Mouse (Mus musculus) thymus, postnatal 4 days (tissue): Measurements from ENCODE around the gene Ech1.

Source experiments
- DNase-seq: peaks from one replicate; pipeline ENCODE4 v3.0.0; 2021

The Ech1 gene

GRCm38 (mm10) chr7:28820358-28821260, 4.4 kb upstream of the Ech1 start:
- DNase-seq = no peak

GRCm38 (mm10) chr7:28821261-28821831, 3.7 kb upstream of the Ech1 start:
- DNase-seq = no peak

GRCm38 (mm10) chr7:28822556-28822955, 2.5 kb upstream of the Ech1 start:
- no peak for DNase-seq

GRCm38 (mm10) chr7:28822993-28823903, 1.8 kb upstream of the Ech1 start:
- DNase-seq = no peak

- no peak for DNase-seq
Measured at GRCm38 (mm10) chr7:28823932-28824331, 1.1 kb upstream of the Ech1 start.

GRCm38 (mm10) chr7:28825686-28826401, 827 bp downstream of the Ech1 start:
- DNase-seq = peak; percentile 73

GRCm38 (mm10) chr7:28826402-28826772, 1.4 kb downstream of the Ech1 start:
- DNase-seq = no peak

GRCm38 (mm10) chr7:28827338-28827737, 2.3 kb downstream of the Ech1 start:
- DNase-seq = no peak

GRCm38 (mm10) chr7:28829821-28830220, 4.8 kb downstream of the Ech1 start:
- no peak for DNase-seq

GRCm38 (mm10) chr7:28830981-28831380, 6.0 kb downstream of the Ech1 start:
- no peak for DNase-seq

- no peak for DNase-seq
Measured at GRCm38 (mm10) chr7:28831411-28832125, 6.6 kb downstream of the Ech1 start.

GRCm38 (mm10) chr7:28832137-28832536, 7.1 kb downstream of the Ech1 start:
- DNase-seq = no peak

GRCm38 (mm10) chr7:28833723-28834347, 8.8 kb downstream of the Ech1 start, which contains the start of gene Lgals4:
Gene Lgals4 (plus strand): TSS chr7:28833854.
- DNase-seq = no peak

- no peak for DNase-seq
Measured at GRCm38 (mm10) chr7:28836936-28837335, 11.9 kb downstream of the Ech1 start.

- DNase-seq = no peak
Measured at GRCm38 (mm10) chr7:28838331-28838730, 13.3 kb downstream of the Ech1 start.

- no peak for DNase-seq
Measured at GRCm38 (mm10) chr7:28847273-28847672, 22.3 kb downstream of the Ech1 start.

GRCm38 (mm10) chr7:28849700-28850236, 24.8 kb downstream of the Ech1 start:
- no peak for DNase-seq

- DNase-seq = no peak
Measured at GRCm38 (mm10) chr7:28850642-28851041, 25.6 kb downstream of the Ech1 start.

- no peak for DNase-seq
Measured at GRCm38 (mm10) chr7:28859953-28860352, 34.9 kb downstream of the Ech1 start.

GRCm38 (mm10) chr7:28860898-28861297, 35.9 kb downstream of the Ech1 start:
- DNase-seq = peak; percentile 44
